Mouse (Mus musculus) naive thymus-derived CD4-positive, alpha-beta T cell, adult 2 months (primary cell): Measurements from ENCODE around the gene Plac9a.
"Not testable (repeated sequence)": the region's sequence is repeated elsewhere in the genome, so short reads cannot be mapped to it uniquely, and the experiment has no call there.

Experiments
- DNase-seq: peaks from one replicate; pipeline ENCODE4 v3.0.0-alpha.2; 2011; ENCODE audit warnings: low read depth

Plac9a gene

DNA sequence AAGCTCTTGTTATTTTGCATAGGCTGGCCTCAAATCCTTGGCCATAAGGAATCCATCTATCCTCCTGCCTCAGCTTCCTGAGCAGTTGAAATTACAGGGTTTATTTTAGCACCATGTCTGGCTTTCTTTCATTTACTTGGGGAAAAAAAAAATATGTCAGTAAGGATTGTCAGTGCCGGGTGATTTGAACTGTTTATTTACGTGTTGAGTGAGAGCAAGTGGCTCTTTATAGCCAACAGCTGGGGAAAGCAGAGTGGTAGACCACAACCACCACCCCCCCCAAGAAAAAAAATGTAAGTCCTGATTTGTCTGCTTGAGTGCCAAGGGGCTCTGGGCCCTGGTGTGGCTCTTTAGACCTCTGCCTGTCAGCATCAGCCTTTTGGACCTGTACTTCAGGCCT lies 39.2 kb downstream of the Plac9a start:
- no peak for DNase-seq

DNA sequence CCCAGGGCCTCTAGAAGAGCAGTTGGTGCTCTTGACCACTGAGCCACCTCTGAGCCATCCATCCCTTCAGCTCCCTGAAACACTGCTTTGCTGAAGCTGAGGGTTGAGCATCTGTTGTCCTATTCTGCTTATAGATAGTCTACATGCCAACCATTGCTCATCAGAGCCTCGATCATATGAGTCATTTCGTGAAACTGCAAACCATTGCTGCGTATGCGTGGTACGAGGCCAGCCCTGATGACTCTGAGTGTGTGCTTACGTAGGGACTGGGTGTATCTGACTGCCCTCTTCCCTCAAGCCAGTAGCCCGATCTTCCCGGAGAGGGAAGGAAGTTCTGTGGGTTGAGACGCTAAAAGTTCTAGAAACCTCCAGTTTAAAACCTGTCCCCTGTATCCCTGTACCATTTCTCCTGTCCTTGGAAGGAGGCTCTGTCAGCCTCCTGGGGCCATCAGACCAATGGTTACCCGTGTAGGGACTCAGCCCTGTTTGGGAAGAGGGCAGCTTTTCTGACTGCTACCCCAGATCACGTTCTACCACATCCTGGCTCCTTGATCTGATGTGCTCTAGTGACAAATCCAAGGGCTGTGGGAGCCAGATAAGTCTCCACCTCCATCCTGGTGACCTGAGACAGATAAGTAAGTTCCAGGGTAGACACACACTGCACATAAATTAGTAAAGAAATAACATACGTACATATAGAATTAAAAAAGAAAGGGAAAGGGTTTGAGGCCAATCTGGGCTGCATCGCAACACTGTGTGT lies 40.9 kb downstream of the Plac9a start:
- no peak for DNase-seq

DNA sequence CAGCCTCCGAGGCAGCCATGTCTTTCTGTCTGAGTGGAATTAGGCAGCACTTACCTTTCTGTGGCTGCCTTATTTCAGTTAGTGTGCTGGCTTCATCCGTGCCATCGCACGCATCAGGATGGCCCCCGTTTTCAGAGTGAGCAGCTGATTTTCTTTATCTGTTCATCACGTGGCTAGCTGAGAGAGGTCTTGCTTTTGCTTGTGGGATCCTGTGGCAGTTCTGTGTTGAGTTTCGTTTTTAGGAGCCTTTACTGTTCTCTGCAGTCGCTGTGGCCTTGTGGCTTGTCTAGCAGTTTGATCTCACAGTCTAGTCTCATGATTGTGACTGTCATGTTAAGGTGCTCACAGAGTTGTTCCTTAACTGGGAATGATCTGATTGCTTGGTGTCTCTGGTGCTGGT lies 45.0 kb downstream of the Plac9a start:
- peak; percentile 76 for DNase-seq

DNA sequence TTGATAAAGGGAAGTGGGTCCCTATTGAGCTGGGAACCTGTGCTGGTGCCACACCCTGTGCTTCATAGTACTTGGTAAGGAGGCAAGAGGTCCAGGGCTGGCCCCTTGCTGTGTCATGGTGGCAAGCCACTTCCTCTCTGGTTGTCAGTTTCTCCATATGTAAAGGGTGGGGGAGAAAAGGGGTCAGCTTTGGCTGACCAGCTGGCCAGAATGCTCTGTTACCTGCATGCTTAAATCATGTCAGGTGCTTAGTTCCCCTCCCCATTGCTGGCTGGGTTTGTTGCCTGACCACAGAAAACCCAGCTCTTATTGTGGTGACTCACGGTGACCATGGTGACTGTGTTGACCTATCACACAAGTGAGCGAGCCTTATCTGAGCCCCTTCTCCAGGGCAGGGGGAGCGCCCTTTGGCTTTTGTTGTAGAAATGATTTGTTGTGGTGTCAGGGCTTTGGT lies 45.7 kb downstream of the Plac9a start:
- DNase-seq, result peak; percentile 37

DNA sequence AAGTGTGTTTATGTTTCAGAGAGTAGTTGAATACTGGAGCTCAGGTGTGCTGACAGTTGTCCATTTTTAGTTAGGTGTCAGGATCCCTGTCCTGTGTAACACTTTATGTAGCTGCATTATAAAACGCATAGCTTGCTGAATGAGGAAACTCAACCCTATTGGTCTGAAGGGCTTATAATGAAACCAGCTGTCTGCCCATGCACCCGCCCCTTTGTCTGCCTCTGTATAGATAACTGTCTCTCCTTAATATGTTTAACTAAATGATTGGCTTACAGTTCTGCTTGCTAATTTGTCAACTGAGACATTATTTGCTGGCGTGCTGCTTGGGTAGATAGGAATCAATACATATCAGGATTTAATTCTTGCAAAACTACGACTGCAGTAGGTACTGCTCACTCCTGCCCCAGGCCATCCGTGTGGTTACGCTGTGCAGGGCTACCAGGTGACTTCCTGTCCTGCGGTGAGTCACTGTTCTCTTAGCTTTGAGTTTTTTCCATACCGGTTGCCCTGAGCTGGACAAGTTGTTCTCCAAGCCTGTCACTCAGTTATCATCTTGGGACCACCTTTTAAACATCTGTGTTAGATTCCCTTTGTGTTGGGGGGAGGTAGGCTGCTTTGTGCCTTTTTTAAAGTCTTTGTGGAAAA lies 47.5 kb downstream of the Plac9a start:
- peak; percentile 59 for DNase-seq

DNA sequence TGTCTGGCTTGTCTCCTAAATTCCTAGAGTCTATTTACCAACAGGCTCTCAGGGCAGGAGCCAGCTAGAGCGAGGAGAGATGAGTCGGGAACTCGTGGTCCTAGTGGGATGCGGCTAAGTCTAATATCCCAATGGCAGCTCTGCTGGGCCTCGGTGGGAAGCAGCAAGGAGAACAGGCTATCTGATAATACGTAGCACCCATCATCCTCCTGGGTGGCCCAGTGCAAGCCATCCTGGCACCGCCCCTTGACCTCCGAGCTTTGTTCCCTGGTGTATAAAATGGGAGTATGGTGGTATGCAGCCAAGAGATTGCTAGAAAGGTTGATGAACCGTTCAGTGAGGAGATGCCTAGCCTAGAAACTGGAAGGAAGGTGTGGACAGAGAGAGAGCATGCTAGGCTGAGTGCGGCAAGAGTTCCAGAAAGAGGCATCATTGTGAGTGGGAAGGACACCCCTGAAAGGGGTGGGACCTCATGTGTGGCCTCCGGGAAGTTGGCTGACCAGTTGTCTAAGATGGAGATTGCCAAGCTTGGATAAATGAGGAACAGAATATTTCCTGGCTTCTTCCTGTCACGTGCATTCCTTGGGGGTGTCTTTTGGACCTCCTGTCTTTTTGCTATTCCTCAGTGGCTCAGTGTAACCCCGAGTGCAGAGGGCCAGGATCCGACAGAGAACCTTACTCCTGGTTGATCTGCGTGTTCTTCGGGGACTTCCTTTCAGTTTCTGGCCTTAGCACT lies 49.0 kb downstream of the Plac9a start:
- DNase-seq, result no peak

DNA sequence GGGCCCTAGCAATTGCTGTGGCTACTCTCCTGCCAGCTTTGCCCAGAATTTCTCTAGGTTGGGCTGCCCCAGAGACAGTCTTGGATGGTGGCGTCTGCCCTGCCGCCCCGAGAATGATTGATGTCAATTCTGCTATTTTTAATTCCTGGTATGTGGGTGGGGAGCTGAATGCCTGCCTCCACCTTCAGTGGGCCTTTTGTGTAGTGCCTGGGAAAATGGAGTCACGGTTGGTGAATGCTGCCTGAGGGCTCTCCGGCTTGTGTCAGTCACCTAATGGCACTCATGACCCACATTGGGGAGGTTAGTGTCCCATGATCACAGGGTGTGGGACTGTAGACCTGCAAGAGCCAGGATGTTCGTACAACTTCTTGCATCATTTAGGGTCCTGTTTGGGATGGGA lies 49.6 kb downstream of the Plac9a start:
- DNase-seq, result no peak

DNA sequence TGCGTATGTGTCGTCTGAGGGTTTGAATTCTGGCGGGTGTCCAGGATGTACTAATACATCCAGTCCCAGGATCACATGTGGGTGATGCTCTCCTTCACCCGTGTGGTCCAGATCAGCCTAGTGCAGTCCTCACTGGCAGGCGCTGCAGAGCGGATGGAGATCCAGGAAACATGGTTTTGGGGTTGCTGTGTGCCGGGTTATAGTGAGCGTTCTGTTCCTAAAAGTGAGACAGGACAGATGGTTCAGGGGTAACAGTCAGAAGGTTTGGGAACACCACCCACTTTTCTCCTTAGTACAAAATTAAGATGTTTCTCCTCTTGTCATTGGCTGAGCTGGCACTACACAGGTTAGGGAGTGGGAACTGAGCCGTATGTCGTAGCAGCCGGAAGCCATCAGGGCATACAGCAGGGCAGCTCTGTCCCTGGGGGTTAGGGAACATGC lies 50.8 kb downstream of the Plac9a start:
- no peak for DNase-seq

DNA sequence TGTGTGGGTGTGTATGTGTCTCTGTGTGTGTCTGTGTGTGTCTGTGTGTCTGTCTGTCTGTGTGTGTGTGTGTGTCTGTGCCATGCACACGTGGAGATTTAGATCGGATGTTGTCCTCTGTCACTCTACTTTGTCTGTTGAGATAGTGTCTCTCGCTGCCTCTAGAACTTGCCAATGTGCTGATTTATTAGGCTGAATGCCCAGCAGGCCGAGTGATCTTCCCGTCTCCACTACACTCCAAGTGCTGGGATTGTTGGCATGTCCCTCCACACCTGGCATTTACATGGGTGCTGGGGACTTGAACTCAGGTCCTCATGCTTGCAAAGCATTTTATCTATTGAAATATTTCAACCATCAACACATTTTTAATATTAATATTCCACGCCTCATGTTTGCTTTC lies 51.7 kb downstream of the Plac9a start:
- no peak for DNase-seq

DNA sequence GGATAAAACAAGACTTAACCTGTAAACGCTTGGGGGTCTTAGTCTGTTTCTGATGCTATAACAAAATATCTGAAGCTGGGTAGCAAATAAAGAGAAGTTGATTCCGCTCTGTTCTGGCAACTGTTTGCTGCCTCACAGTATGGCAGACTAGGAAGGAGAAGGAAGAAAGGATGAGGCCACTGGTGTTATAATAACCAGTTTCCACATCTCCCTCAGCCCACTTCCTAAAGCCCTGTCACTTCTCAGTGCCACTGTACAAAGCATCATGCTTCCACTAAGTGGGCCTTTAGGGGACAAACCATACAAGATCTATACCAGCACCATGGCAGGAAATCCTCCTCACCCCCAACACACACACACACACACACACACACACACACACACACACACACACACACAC lies 52.5 kb downstream of the Plac9a start:
- DNase-seq, result no peak

DNA sequence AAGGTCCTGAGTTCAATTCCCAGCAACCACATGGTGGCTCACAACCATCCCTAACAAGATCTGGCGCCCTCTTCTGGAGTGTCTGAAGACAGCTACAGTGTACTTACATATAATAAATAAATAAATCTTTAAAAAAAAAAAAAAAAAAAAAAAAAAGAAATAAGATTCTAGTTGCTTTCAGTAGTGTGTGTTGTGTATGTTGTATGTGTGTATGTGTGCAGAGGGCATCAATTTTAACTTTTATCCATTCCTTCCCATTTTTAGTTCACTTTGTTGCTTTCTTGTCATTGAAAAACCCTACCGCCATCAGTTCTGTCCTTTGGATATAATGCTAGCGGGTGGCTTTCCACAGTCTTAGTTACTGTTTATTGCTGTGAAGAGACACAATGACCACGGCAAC lies 54.2 kb downstream of the Plac9a start:
- DNase-seq, result not testable (repeated sequence)

DNA sequence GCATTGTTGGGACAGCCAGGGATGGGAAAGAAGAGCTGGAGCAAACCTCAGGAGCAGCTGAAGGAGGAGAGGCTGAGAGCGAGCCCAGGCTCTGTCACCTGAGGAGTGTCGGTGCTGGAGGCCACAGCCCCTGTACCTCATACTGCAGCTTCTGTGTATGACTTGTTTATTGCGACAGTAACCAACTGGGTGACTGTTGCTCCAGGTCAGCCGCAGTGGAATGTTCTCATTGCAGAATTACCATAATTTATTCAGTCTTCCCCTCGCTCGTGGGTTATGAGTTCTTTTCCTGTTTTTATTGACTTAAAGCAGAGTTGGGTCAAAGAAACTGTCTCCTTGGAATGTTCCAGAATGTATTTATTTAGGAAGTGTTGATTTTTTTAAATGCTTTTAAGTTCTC lies 54.7 kb downstream of the Plac9a start:
- no peak for DNase-seq

DNA sequence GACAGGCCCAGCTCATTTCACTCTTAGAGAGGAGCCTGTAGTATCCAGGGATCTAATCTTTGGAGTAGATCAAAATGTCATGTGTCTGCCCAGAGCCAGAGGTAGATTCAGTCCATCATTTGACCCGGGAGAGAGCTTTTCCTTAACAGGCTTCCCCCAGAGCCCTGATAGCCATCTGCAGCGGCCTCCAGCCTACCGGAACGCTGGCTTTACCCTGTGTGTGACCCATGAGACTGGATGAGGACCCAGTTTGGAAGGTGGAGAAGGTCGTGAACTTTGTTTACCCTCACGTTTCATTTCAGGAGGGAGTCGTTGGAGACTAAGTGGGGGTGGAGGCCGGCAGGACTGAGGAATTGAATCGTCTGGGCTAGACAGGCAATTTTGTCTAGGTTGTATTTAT lies 55.2 kb downstream of the Plac9a start:
- DNase-seq, result no peak

DNA sequence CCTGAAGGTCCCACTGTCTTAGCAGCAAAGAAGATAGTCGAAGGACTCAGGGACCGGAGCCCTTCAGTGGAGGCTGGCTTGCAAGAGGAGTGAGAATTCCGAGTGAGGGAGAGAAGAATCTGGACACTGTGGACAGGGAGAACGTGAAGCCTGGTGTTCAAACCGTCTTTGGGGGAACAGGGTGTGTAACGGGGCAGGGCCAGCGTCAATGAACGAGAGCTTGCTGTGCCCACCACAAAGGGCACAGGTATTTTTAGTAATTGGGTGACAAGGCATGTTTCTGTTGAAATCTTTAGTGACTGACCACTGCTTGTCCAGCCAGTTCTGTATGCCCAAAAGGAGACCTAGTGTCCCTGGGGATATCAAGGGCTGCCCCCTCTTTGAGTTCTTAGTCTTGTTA lies 56.4 kb downstream of the Plac9a start:
- DNase-seq, result no peak

DNA sequence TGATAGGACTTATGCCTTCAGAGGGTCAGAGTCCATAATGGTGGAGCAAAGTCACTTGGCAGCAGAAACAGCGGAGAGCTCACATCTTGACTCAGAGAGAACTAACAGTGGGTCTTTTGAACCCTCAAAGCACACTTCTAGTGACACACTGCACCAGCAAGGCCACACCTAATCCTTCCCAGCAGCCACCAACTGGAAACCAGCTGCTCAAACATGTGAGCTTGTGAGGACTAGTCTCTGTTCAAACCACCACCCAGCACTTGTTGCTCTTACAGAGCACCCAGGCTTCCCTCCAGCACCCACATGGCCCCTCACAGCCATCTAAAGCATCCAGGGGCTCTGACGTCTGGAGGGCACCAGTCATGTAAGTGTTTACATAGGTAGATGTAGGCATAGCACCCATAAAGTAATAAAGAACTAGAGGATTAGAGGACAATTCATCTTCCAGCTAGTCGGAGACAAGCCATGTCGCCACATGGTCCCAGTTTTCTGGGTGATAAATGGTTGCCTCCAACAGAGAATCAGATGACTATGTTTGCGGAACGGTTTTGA lies 57.0 kb downstream of the Plac9a start:
- no peak for DNase-seq

DNA sequence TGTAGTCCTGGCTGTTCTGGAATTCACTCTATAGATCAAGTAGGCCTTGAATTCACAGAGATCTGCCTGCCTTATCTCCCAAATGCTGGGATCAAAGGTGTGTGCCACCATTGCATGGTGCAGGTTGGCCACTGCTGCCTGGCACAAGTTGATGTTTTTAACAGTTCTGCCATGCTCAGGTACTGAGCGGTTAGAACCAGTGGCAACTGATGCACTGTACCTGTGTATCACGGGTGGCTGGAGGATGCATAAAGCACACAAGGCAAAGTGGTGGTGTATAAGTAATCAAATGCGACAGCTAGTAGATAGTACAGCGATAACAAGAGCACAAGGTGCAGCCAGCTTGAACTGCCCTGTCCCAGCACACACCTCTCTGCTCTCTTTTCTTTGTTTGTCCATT lies 58.5 kb downstream of the Plac9a start:
- DNase-seq, result no peak

DNA sequence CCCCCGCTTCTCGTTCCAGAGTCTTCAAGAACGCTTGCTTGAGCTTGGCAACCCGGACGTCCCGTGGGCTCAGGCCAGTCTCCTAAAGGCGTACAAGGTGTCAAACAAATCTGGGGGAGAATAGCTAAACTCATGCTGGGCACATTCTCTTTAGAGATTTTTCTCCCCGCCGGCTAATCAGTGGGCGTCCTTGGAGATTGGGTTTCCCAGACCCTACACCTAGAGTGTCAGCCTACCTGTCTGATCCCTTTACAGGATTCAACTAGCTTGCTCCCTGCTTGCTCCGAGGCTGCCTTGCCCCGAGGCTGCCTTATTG lies 60.3 kb downstream of the Plac9a start:
- no peak for DNase-seq

DNA sequence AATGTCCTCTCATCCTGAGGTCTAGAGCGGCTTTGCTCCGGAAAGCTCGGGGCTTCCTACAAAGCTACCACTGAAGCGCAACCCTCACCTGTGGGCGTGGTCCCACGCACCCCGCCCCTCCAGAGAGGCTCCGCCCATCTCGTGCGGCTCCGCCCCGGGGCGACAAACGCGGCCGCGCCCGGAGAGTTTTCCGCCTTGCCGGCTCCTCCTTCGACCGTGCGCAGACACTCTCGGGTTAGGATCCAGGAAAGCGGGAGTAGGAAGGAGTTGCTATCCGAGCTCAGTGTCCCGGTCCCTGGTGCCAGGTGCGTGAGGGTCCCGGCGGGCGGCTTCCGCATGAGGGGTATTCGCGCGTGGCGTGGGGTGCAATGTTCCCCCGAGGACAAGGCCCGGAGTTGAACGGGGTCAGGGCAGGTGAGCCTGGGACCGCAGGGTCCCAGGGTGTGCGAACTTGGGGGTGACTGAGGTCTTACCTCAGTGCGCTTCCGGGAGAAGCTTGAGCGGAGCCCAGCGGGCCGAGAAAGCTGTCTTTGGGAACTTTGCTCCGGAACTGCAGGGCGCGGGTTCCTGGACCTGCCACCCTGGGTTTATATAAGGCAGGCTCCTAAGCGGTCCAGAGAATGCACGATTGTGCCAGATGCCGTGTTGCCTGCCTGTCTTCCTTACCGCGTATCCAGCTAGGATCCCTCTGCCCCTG lies 60.8 kb downstream of the Plac9a start, which contains the start of gene Anxa11:
TSS of gene Anxa11 (plus strand) at position 166 of the 697 bp plus-strand sequence.
- peak; percentile 94 for DNase-seq

DNA sequence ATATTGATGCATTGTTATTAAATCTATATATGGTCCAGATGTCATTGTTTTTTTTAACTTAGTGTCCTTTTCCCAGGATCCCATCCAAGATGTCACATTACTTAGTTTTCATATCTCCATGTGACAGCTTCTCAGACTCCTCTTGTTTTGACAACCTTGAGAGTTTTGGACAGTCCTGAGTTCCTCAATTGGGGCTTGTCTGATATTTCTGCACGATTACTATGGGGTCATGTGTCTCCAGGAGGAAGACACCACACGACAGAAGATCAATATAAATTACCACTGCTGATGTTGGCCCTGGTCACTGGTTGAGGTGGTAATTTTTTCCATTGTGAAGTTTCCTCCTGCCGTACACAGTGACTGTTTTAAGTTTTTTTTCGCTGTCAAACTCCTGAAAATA lies 61.3 kb downstream of the Plac9a start:
- DNase-seq, result no peak

DNA sequence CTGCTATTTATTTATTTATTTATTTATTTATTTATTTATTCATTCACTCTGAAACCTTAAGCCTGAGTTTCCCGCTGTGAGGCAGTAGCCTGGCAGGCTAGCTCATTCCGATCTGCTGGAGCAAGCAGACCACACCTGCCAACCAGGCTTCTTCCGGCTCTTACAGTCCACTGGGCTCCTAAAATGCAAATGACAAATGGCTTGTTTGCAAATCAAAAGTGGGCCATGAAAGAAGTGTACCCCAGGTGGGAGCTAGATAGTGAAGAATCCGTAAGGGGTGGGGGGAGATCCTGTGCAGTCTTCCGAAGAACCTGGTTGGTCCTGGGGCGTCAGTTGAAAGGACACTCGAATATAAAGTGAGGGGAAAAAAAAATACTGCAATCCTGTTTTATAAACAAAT lies 61.9 kb downstream of the Plac9a start:
- DNase-seq, result no peak

DNA sequence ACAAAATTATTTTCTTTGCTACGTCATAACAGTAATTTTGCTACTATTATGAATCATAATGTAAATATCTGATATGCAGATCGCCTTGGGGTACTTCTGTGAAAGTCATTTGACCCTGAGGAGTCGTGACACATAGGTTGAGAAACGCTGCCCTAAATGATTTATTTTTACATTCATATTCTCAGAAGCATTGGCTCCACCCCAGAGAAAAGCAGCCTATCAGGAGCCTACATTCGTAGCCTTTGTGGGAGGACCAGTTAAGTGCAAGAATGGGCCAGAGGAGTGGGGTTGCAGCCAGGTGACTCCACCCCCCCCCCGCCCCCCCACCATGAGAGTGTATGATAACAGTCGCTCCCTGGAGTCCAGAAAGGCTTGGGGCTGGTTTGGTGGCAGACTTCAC lies 63.1 kb downstream of the Plac9a start:
- DNase-seq, result no peak

DNA sequence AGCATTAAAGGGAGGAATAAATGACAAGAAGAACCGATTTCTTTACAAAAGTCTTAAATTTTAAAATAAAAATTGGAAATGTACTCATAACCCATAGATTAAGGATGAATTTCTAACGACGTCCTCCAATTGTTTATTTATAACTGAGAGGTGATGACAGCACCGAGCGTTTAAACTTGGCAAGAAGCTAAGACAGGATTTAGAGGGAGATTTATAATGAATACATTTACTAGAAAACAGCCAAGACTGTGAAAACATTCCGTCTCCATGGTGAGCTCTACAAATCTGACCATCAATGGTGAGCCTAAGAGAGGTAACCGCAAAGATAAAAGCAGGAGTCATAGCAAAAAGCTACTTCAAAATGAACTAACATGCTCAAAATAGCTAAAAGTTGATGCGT lies 64.5 kb downstream of the Plac9a start:
- DNase-seq, result no peak
